Mouse (Mus musculus): ENCODE results near the gene Itgb1bp2.

The Itgb1bp2 gene

DNA sequence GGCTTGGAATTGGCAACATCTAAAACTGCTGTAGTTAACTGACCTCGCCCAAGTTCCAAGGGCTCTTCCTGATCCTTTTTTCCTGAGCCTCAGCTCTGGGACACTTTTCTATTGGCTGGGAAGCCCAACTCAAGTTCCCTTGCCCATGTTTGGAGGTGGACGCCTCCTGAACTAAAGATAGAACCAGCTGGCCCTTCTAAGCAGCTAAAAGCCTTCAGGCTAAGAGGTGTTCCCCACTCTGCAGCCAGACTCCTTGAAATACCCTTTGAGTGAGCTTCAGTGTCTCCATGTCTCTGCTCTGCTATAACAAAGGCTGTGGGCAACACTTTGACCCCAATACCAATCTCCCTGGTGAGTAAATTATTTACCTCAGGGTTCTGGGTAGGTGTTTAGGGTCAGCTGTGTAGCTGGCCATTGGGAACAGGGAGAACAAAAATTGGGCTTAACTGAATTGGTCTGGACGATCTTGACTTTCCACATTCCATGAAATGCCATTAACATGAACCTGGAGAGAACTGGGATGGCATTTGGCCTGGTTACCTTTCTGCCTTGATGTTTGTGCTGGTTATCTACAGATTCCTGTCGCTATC, at the start of gene Itgb1bp2:
Gene Itgb1bp2, plus strand, starts transcription at position 203 of the 590 bp plus-strand sequence.
- DNase-seq (ENCODE audit: low read depth, low spot score): no peak

DNA sequence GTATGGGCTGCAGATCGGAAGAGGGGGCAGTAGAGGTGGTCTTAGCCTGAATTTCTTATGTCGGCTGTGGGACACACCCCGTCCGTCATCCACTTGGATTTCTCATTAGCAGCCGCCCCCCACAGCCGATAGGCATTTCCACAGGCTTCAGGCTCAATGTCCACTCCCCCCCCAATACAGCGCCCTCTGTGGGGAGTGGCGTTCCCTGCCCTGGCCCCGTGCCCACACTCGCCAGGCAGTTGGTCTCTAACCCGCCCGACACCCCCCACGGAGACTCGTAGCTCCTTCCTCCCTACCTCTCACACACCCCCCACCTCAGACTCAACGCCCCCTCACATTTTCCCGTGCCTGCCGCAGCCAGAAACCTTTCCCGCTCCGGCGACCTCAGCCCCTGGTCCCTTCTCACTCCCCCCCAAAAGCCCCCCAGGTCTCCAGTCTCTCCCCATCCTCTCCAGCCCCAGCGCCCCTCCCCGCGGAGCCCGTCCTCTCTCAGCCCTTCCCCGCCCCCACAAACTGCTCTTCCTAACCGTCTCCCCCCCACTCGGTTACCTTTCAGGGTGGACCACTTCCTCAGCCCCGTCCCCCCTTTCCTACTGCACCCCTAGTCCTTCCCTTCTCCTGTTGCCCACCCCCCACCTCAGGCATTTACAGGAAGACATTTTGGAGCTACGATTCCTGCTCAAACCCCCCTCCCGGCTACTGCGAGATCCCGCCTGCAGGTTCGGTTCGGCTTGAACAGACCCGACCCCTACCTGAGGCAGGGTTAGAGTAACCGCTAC, 29.8 kb upstream of the Itgb1bp2 start:
- no peak for DNase-seq (ENCODE audit: low read depth, low spot score)

DNA sequence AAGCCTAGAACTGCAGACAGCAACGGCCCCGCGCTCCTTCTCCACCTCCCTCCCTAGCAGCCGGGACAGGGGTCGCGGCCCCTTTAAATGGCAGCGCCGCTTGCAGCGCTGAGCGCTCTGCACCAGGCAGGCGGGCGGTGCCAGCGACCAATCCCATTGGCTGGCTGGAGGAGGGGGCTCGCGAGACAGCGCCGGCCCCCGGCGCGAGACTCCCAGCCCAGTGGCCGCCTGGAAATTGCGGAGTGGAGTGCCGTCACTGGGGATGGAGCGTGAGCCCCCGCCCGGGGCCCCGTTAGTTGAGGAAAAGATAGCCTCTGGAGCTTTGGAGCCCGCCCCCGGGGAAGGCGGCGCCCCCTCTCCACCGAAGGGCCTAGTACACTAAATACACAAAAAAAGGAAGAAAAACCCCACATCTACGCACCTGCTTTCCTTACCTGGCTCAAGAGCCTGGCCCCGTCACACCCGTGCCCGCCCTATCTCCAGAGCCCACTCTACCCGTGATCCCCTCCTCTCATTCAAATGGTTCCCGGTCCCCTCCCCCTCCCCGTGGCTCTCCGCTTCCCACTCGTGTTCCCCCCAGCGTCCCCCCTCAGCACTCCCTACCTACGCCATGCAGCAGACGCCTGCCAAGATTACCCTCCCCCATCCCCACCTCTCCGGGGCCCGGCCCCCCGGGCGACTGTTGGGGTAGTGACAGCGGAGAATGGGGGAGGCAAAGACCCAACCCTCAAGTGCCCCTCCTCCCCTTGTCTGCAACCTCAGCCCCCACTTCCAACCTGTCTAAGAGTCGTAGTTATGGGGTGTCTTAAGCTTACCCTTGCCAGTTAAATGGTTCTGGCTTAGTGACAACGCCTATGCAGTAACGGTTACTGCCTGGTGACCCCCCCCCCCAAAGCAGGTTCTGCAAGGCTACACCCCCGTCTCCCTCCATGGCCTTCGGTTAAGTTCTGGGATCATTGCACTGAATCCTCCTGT, 28.9 kb upstream of the Itgb1bp2 start:
- DNase-seq (ENCODE audit: low read depth, low spot score): peak; percentile 77

DNA sequence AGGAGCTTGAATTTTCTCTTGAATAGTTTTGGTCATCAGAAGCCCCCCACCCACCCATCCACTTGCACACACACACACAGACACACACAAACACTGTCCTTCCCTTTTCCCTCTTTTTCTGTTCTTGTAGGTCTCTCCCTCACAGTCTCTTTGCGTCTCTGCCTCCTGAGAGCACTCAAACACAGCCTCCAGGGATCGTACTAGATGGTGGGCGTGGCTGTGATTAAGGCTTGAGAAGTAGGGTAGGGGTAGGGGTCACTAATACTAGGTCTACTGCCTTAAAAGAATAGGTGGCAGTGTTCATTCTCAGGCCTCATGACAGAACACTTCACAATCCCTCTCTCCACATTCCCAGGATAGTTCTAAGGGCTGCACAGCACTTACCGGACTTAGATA, 28.2 kb upstream of the Itgb1bp2 start, which contains the start of gene Zmym3:
Gene Zmym3, minus strand, starts transcription at position 150 of the 396 bp plus-strand sequence.
- DNase-seq (ENCODE audit: low read depth, low spot score): no peak

DNA sequence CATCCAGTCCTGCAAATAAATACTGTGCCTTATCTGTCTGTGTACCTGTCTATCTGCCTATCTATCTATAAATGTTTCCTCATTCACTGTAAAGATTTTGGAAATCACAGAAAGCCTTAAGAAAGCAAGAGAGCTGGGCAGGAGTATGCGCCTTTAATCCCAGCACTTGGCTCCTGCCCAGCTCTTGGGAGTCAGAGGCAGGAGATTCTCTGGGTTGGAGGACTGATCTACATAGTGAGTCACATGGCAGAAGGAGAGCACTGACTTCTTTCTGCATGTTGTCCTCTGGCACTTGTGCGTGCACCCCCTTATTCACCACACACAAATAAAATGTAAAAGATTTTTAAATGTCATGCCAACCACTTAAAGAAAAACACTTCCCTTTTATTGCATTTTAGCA, 25.4 kb upstream of the Itgb1bp2 start:
- DNase-seq (ENCODE audit: low read depth, low spot score): no peak

DNA sequence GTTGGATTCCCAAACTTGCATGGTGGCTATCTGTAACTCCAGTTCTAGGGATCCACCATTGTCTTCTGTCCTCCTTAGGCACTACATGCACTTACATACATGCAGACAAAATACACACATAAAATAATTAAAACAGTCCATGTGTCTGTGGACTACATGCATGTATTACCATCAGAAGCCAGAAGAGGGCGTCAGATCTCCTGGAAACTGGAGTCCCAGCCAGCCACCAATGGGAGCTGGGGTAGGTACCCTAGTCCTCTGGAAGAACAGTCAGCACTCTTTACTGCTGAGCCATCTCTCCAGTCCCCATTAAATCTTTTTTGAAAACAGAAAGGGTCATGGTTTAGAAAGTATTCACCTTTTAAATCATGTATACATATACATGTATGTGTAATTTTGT, 21.1 kb upstream of the Itgb1bp2 start:
- DNase-seq (ENCODE audit: low read depth, low spot score): no peak

DNA sequence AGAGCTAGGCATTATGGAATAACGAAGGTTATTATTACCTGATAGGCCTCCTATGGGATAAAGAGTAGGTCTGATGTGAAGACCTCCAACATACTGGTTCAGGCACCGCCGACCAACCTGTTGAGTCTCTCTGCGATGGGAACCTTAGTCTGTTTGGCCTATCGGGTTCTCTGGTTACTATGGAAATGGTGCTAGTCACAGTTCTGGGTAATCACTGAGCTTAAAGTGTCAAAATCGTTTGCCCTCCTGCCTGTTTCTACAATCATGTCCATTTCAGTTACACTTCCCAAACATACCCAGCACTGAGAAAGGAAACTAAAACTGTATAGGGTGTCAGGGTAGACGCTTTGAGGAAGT, 20.1 kb upstream of the Itgb1bp2 start:
- DNase-seq (ENCODE audit: low read depth, low spot score): no peak

DNA sequence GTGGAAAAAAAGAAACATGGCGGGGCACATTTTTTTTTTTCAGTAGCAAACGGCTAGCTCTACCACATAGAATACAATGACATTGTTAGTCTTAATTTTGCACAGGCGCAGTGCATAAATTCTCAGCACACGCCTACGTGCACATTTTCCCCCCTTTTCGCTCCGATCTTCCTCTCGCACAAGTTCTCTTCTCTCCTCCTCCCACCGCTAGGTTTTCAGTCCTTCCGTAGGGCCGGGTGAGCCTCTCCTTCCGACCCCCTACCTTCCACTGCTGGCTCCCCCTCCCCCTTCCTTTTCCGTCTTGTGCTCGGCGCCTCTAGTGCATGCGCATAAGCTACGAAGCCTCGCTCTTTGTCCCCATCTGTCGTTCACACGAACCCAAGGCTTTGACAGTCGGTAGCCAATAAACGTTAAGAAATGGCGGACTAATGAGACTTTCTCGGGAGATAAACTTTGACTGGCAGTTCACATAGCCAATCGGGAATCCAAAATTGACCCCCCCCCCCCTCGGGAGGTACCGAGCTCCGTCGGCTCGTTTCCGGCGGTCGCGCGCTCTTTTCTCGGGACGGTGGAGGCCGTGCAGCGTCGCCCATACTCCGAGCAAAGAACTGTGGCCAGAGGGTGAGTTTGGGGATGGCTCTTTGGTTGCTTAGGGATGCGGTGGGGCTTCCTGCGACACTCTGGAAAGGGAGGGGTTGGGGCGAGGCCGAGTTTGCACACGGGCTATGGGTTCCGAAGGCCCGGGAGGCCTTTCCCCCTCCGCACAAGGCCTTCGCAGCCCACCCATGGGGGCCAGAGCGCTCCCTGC, 19.5 kb upstream of the Itgb1bp2 start, which contains the start of gene Nono:
Gene Nono, plus strand, starts transcription at position 177 of the 808 bp plus-strand sequence.
- DNase-seq (ENCODE audit: low read depth, low spot score): peak; percentile 97

DNA sequence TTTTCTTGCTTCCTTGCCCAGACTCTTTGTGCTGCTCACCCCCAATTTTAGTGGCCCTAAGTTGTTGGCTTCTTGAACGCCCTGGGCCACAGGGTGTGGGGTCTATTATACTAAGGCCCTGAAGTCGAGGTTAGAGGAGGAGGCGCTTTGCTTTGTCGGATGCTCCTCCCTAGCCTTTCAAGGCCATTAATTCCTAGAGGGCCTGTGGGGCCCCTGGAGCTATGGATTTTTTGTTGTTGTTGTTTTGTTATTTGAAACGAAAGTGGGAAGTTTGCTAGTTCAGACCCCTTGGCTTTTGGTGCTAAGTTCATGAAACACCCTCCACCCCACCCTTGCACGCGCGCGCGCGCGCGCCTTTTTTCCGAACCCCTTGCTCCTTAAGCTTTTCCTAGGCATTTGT, 18.9 kb upstream of the Itgb1bp2 start:
- no peak for DNase-seq (ENCODE audit: low read depth, low spot score)

DNA sequence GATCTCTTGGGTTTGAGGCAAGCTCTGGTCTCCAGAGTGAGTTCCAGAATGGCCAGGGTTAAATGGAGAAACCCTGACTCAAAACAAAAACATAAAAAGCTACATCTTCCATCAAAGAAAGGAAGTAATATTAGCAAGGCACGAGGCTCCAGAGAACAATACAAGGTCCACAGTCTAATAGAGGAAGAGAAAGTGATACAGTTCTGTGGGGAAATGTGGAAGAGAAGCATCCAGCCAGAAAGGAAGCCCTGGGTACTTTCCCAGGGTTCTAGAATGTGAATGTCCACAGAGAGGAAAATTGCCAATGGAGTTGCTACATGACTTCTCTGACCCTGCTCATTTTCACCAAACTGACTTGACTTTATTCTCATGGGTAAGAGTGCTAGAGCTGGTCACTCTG, 2.3 kb downstream of the Itgb1bp2 start:
- DNase-seq (ENCODE audit: low read depth, low spot score): no peak

DNA sequence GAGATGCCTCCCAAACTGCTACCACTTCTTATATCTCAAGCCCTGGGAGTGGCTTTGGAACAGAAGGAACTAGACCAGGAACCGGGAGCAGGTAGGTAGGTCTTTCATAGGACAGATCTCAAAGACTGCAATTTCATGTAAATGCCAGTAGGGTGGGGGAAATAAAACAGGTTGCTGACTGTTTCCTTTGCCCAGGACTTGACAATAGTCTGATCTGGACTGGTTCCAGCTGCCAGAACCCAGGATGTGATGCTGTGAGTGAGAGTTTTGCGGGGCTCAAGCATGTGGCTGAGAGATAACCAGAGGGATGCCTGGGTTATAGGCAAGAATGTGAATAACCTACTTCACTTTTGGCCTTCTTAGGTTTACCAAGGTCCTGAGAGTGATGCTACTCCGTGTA, 2.7 kb downstream of the Itgb1bp2 start:
- no peak for DNase-seq (ENCODE audit: low read depth, low spot score)

DNA sequence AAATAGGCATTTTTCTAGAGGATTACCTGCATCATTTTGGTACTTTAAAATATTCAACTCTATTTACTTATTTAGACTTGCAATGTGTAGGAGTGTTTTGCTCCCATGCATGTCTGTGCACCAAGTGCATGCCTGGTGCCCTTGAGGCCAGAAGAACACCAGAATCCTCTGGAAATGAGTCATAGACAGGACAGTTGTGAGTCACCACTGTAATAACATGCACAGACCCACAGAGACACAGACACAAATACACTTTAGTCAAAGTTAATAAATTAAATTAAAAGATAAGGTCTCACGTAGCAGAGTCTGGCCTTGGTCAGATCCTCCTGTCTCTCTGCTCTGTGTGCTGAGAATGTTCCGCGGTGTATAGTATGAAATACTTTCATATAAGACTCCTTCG, 23.3 kb downstream of the Itgb1bp2 start:
- DNase-seq (ENCODE audit: low read depth, low spot score): no peak

DNA sequence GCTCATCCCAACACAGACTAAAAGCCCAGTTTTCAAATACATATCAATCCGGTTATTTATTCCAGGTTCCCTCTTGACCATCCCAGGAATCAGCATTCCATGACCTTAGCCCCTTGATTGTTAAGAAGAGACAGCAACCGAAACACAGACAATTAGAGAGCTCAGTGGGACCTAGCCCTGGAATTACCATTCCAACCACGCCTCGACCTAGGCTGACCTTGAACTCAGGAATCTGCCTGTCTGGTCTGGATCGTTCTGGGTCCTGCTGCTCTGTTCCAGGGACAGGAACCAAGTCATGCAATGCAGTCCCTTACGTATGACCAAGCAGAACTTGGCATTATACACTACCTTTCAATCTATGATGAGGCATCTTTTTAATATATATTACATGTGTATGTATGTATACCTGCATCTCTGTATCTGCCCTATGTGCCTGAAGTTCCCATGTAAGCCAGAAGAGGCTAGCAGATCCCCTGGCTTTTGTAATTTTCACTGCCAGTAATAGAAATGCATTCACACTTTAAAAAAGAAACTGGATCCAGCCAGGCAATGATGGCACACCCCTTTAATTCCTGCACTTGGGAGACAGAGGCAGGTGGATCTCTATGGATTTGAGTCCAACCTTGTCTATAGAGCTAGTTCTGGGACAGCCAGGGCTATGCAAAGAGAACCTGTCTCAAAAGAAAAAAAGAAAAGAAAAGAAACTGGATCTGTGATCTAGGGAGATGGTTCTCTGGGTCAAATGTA, 32.9 kb downstream of the Itgb1bp2 start:
- no peak for DNase-seq (ENCODE audit: low read depth, low spot score)

DNA sequence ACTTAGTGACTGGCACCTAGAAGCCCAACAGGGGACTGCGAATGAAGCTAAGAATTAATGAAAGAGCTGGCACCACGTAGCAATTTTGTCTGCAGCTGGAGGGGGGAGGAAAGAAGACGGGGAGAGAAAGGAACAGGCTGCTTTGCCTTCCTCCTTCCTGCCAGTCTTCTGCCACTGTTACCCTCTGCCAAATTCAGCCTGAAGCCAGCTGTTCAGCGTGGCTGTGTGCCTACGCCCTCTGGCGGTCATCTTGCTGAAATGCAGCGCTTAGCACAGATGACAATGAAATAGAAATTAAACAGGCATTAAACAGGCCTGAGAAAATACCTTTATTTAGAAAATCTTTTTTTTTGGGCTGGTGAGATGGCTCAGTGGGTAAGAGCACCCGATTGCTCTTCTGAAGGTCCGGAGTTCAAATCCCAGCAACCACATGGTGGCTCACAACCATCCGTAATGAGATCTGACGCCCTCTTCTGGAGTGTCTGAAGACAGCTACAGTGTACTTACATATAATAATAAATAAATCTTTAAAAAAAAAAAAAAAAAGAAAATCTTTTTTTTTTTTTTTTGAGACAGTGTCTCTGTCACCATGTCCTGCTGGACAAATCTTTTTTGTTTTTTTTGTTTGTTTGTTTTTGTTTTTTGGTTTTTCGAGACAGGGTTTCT, 37.7 kb downstream of the Itgb1bp2 start:
- DNase-seq (ENCODE audit: low read depth, low spot score): peak; percentile 30

All from brain, embryonic 18.5 days (tissue).